Mouse (Mus musculus): ENCODE results near the gene Nemf. TPM values are rescaled to one million over a fixed set of nuclear protein-coding genes. Genes with fewer than 3 reads are reported as not detected.
"Not testable (repeated sequence)": the region's sequence is repeated elsewhere in the genome, so short reads cannot be mapped to it uniquely, and the experiment has no call there.

Gene Nemf
- 84.7 and 88.7 TPM in 2 replicates for polyA plus RNA-seq (2015; fragmentation: Nextera tagmentation; extraction: Ambion mirVana)

GRCm38 (mm10) chr12:69356546-69357299 lies at the start of gene Nemf:
Gene Nemf (minus strand): TSS chr12:69357165.
- Histone ChIP-seq H3K27me3 (no peaks in the 10 kb centered on the region), H3K4me1 (peaks cover 7% of the 10 kb centered on the region; the same call in 1 of the 2 replicates), H3K4me3 (peak within 1 kb of the TSS; percentile 78), H3K27ac (peak within 1 kb of the TSS; percentile 81), H3K9ac (peak within 1 kb of the TSS; percentile 78), H3K4me2 (peak within 1 kb of the TSS; percentile 68), H3K9me3 (no peaks in the 10 kb centered on the region), H3K36me3 (peaks cover 21% of the 10 kb centered on the region)
- under 1% methylated on average over 45 of the region's 50 CpGs for WGBS
- ATAC-seq (ENCODE audit: insufficient number of reproducible peaks, low FRiP score, low TSS enrichment, low read depth): peak; percentile 49; the same call in 1 of the 2 replicates

GRCm38 (mm10) chr12:69402594-69403167 lies 45.7 kb upstream of the Nemf start:
- no peak overlapping the region for H3K9ac ChIP-seq
- ATAC-seq (ENCODE audit: insufficient number of reproducible peaks, low FRiP score, low TSS enrichment, low read depth): no peak
- no peak overlapping the region for H3K4me3 ChIP-seq
- H3K4me2 ChIP-seq: no peak overlapping the region
- H3K27me3 ChIP-seq: no peaks in the 10 kb centered on the region
- 85% methylated on average over 13 of the region's 13 CpGs for WGBS
- no peak overlapping the region for H3K27ac ChIP-seq
- no peaks in the 10 kb centered on the region for H3K36me3 ChIP-seq
- H3K9me3 ChIP-seq: no peaks in the 10 kb centered on the region
- H3K4me1 ChIP-seq: peaks cover 6% of the 10 kb centered on the region; the same call in 1 of the 2 replicates

- no peak overlapping the region for H3K9ac ChIP-seq
- H3K4me1 ChIP-seq: peaks cover 6% of the 10 kb centered on the region; the same call in 1 of the 2 replicates
- H3K9me3 ChIP-seq: no peaks in the 10 kb centered on the region
- H3K4me3 ChIP-seq: no peak overlapping the region
- no peak overlapping the region for H3K4me2 ChIP-seq
- H3K36me3 ChIP-seq: no peaks in the 10 kb centered on the region
- no peaks in the 10 kb centered on the region for H3K27me3 ChIP-seq
- ATAC-seq (ENCODE audit: insufficient number of reproducible peaks, low FRiP score, low TSS enrichment, low read depth): no peak
- WGBS: 36% methylated on average over 9 of the region's 9 CpGs
- H3K27ac ChIP-seq: no peak overlapping the region
Observed at GRCm38 (mm10) chr12:69402100-69402499, 45.1 kb upstream of the Nemf start.

- peaks cover 6% of the 10 kb centered on the region; the same call in 1 of the 2 replicates for H3K4me1 ChIP-seq
- no peak overlapping the region for H3K9ac ChIP-seq
- no peak for ATAC-seq (ENCODE audit: insufficient number of reproducible peaks, low FRiP score, low TSS enrichment, low read depth)
- H3K27me3 ChIP-seq: no peaks in the 10 kb centered on the region
- no peak overlapping the region for H3K27ac ChIP-seq
- WGBS: 8% methylated on average over 2 of the region's 2 CpGs
- H3K36me3 ChIP-seq: no peaks in the 10 kb centered on the region
- H3K9me3 ChIP-seq: no peaks in the 10 kb centered on the region
- H3K4me2 ChIP-seq: no peak overlapping the region
- H3K4me3 ChIP-seq: no peak overlapping the region
Observed at GRCm38 (mm10) chr12:69400871-69401286, 43.9 kb upstream of the Nemf start.

GRCm38 (mm10) chr12:69400367-69400766 lies 43.4 kb upstream of the Nemf start:
- Histone ChIP-seq H3K27me3 (no peaks in the 10 kb centered on the region), H3K4me3 (no peak overlapping the region), H3K4me1 (peaks cover 6% of the 10 kb centered on the region; the same call in 1 of the 2 replicates), H3K4me2 (no peak overlapping the region), H3K36me3 (no peaks in the 10 kb centered on the region), H3K27ac (no peak overlapping the region), H3K9ac (no peak overlapping the region), H3K9me3 (no peaks in the 10 kb centered on the region)
- ATAC-seq (ENCODE audit: insufficient number of reproducible peaks, low FRiP score, low TSS enrichment, low read depth): no peak
- 75% methylated on average over 4 of the region's 4 CpGs for WGBS

- H3K36me3 ChIP-seq: no peaks in the 10 kb centered on the region
- H3K9me3 ChIP-seq: no peaks in the 10 kb centered on the region
- no peaks in the 10 kb centered on the region for H3K4me1 ChIP-seq
- H3K27ac ChIP-seq: no peak overlapping the region
- H3K9ac ChIP-seq: no peak overlapping the region
- 78% methylated on average over 6 of the region's 6 CpGs for WGBS
- no peaks in the 10 kb centered on the region for H3K27me3 ChIP-seq
- H3K4me2 ChIP-seq: no peak overlapping the region
- no peak overlapping the region for H3K4me3 ChIP-seq
- no peak for ATAC-seq (ENCODE audit: insufficient number of reproducible peaks, low FRiP score, low TSS enrichment, low read depth)
Observed at GRCm38 (mm10) chr12:69394456-69394855, 37.5 kb upstream of the Nemf start.

- Histone ChIP-seq H3K27ac (no peak overlapping the region), H3K9ac (no peak overlapping the region), H3K4me3 (no peak overlapping the region), H3K4me1 (no peaks in the 10 kb centered on the region), H3K9me3 (no peaks in the 10 kb centered on the region), H3K27me3 (no peaks in the 10 kb centered on the region), H3K36me3 (no peaks in the 10 kb centered on the region), H3K4me2 (no peak overlapping the region)
- 67% methylated on average over 10 of the region's 10 CpGs for WGBS
- no peak for ATAC-seq (ENCODE audit: insufficient number of reproducible peaks, low FRiP score, low TSS enrichment, low read depth)
Observed at GRCm38 (mm10) chr12:69393076-69393475, 36.1 kb upstream of the Nemf start.

GRCm38 (mm10) chr12:69390000-69390698 lies 33.2 kb upstream of the Nemf start:
- H3K27ac ChIP-seq: no peak overlapping the region
- H3K9ac ChIP-seq: no peak overlapping the region
- no peak for ATAC-seq (ENCODE audit: insufficient number of reproducible peaks, low FRiP score, low TSS enrichment, low read depth)
- no peak overlapping the region for H3K4me2 ChIP-seq
- no peaks in the 10 kb centered on the region for H3K4me1 ChIP-seq
- H3K9me3 ChIP-seq: no peaks in the 10 kb centered on the region
- no peaks in the 10 kb centered on the region for H3K27me3 ChIP-seq
- WGBS: 70% methylated on average over 7 of the region's 7 CpGs
- H3K4me3 ChIP-seq: no peak overlapping the region
- no peaks in the 10 kb centered on the region for H3K36me3 ChIP-seq

- Histone ChIP-seq H3K36me3 (no peaks in the 10 kb centered on the region), H3K9ac (no peak overlapping the region), H3K27ac (no peak overlapping the region), H3K4me3 (no peak overlapping the region), H3K9me3 (no peaks in the 10 kb centered on the region), H3K27me3 (no peaks in the 10 kb centered on the region), H3K4me1 (no peaks in the 10 kb centered on the region), H3K4me2 (no peak overlapping the region)
- no peak for ATAC-seq (ENCODE audit: insufficient number of reproducible peaks, low FRiP score, low TSS enrichment, low read depth)
- WGBS: 54% methylated on average over 7 of the region's 7 CpGs
Observed at GRCm38 (mm10) chr12:69389273-69389938, 32.4 kb upstream of the Nemf start.

- no peaks in the 10 kb centered on the region for H3K36me3 ChIP-seq
- H3K4me1 ChIP-seq: no peaks in the 10 kb centered on the region
- H3K9ac ChIP-seq: no peak overlapping the region
- H3K27ac ChIP-seq: no peak overlapping the region
- H3K4me3 ChIP-seq: no peak overlapping the region
- 91% methylated on average over 10 of the region's 10 CpGs for WGBS
- no peaks in the 10 kb centered on the region for H3K9me3 ChIP-seq
- no peak for ATAC-seq (ENCODE audit: insufficient number of reproducible peaks, low FRiP score, low TSS enrichment, low read depth)
- H3K27me3 ChIP-seq: no peaks in the 10 kb centered on the region
- no peak overlapping the region for H3K4me2 ChIP-seq
Observed at GRCm38 (mm10) chr12:69388321-69388869, 31.4 kb upstream of the Nemf start.

GRCm38 (mm10) chr12:69386281-69386732 lies 29.3 kb upstream of the Nemf start:
- not testable (repeated sequence) for H3K36me3 ChIP-seq; H3K27ac ChIP-seq; H3K9me3 ChIP-seq; H3K4me3 ChIP-seq; H3K27me3 ChIP-seq; H3K9ac ChIP-seq; ATAC-seq (ENCODE audit: insufficient number of reproducible peaks, low FRiP score, low TSS enrichment, low read depth); H3K4me1 ChIP-seq; H3K4me2 ChIP-seq
- 85% methylated on average over 10 of the region's 12 CpGs for WGBS

Measured in limb, embryonic 15.5 days (tissue).